Mouse (Mus musculus): ENCODE measurements around the gene Pak4. TPM values are rescaled to one million over a fixed set of nuclear protein-coding genes. Genes with fewer than 3 reads are reported as not detected.
"Not testable (repeated sequence)": the region's sequence is repeated elsewhere in the genome, so short reads cannot be mapped to it uniquely, and the experiment has no call there.

Pak4 gene
- polyA plus RNA-seq, 1 experiment from 2014 or later = 16.0 TPM

DNA sequence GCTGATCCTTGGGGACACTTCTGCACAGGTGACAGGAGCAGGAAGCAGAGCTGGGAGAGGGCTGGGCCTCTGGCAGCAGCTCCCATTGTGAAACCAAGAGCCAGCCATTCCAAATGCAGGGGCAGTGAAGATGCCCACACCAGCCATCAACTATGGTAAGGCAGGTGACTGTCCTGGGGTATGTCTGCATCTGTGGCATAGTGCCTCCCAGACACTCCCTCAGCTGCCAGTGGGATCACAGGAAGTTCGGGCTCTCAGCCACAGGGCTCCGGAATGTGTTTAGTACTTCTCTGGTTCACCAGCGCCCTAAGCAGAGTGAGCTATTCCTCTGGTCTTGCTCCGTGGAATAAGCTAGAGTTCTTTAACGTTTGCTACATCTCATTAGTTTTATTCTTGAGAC, 40.9 kb downstream of the Pak4 start:
- H3K4me2 ChIP-seq = no peak overlapping the region
- H3K27ac ChIP-seq (replicated peaks) = no peak overlapping the region
- 73% methylated on average over 5 of the region's 5 CpGs for WGBS
- peaks cover 17% of the 10 kb centered on the region for H3K36me3 ChIP-seq
- no peak overlapping the region for H3K4me3 ChIP-seq (replicated peaks)
- H3K4me1 ChIP-seq = 0 out of 2 replicates have a peak, but pooled peaks cover 3% of the 10 kb centered on the region
- no peak overlapping the region for H3K9ac ChIP-seq (replicated peaks)
- H3K9me3 ChIP-seq (replicated peaks) = no peaks in the 10 kb centered on the region
- no peaks in the 10 kb centered on the region for H3K27me3 ChIP-seq (replicated peaks)
- ATAC-seq (ENCODE audit: low FRiP score) = no peak

GRCm38 (mm10) chr7:28555939-28556535, 41.9 kb downstream of the Pak4 start:
- H3K9ac ChIP-seq (replicated peaks) = no peak overlapping the region
- no peaks in the 10 kb centered on the region for H3K9me3 ChIP-seq (replicated peaks)
- H3K36me3 ChIP-seq = peaks cover 15% of the 10 kb centered on the region
- H3K4me3 ChIP-seq (replicated peaks) = no peak overlapping the region
- WGBS = 24% methylated on average over 5 of the region's 5 CpGs
- no peak for ATAC-seq (ENCODE audit: low FRiP score)
- no peak overlapping the region for H3K4me2 ChIP-seq
- no peaks in the 10 kb centered on the region for H3K27me3 ChIP-seq (replicated peaks)
- no peak overlapping the region for H3K27ac ChIP-seq (replicated peaks)
- 0 out of 2 replicates have a peak, but pooled peaks cover 3% of the 10 kb centered on the region for H3K4me1 ChIP-seq

DNA sequence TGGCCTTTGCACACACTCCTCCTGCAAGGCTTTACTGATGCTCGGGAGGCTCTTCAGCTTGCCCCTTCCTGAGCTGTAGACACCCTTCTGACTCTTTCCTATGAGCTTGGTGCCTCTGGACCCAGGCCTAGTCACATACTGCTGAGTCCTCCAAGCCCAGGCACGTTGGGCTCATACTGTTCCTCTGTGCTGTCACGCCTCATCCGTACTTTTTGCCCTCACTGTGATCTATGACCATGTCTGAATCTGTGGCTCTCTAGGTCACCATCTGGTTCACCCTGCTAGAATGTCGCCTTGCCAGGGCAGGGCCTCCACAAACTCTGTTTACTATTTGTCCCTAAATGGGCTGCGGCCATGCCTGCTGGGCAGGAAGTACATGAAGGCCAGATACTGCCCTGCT, 44.9 kb downstream of the Pak4 start:
- H3K27me3 ChIP-seq (replicated peaks) = peaks cover under 1% of the 10 kb centered on the region; the same call in 1 of the 2 replicates
- H3K9ac ChIP-seq (replicated peaks) = no peak overlapping the region
- no peak for ATAC-seq (ENCODE audit: low FRiP score)
- 89% methylated on average over 6 of the region's 6 CpGs for WGBS
- no peak overlapping the region for H3K4me2 ChIP-seq
- 0 out of 2 replicates have a peak, but pooled peaks cover 3% of the 10 kb centered on the region for H3K4me1 ChIP-seq
- H3K4me3 ChIP-seq (replicated peaks) = no peak overlapping the region
- no peaks in the 10 kb centered on the region for H3K9me3 ChIP-seq (replicated peaks)
- no peaks in the 10 kb centered on the region for H3K36me3 ChIP-seq
- H3K27ac ChIP-seq (replicated peaks) = no peak overlapping the region

GRCm38 (mm10) chr7:28547628-28548027, 50.4 kb downstream of the Pak4 start:
- H3K27me3 ChIP-seq (replicated peaks) = peaks cover 43% of the 10 kb centered on the region

GRCm38 (mm10) chr7:28547154-28547553, 50.8 kb downstream of the Pak4 start, which contains the start of gene Nccrp1:
Gene Nccrp1 (minus strand): TSS chr7:28547254.
- 8% methylated on average over 4 of the region's 5 CpGs for WGBS

More at GRCm38 (mm10) chr7:28547628-28548027, 50.4 kb downstream of the Pak4 start:
- Histone ChIP-seq H3K4me2 (no peak overlapping the region), H3K36me3 (no peaks in the 10 kb centered on the region), H3K4me1 (peaks cover 21% of the 10 kb centered on the region), H3K9ac (replicated peaks) (no peak overlapping the region), H3K9me3 (replicated peaks) (no peaks in the 10 kb centered on the region), H3K4me3 (replicated peaks) (no peak overlapping the region), H3K27ac (replicated peaks) (no peak overlapping the region)
- WGBS = 74% methylated on average over 7 of the region's 7 CpGs
- no peak for ATAC-seq (ENCODE audit: low FRiP score)

DNA sequence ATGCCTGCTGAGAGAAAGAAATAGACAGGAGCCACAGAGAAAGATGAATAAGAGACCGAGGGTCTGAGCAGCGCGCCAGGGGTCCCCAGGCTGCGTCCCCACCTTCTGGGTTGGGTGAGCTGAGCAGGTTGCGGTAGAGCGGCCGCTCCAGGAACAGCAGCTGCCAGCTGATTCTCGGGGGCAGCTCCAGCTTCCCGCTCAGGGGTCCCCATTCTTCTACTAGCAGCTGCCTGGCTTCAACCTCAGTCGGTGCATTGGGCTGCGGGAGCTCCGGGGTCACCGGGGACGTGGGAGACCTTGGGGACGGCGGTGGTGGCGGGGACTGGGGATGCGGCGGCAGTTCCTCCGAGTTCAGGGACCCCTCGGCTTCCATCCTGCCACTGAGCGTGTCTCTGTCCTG, 51.3 kb downstream of the Pak4 start:
- Histone ChIP-seq H3K27ac (replicated peaks) (no peak overlapping the region), H3K9me3 (replicated peaks) (no peaks in the 10 kb centered on the region), H3K36me3 (no peaks in the 10 kb centered on the region), H3K4me3 (replicated peaks) (peak overlapping the region; percentile 36), H3K9ac (replicated peaks) (peak overlapping the region; percentile 21), H3K27me3 (replicated peaks) (peaks cover 43% of the 10 kb centered on the region), H3K4me1 (peaks cover 21% of the 10 kb centered on the region), H3K4me2 (peak overlapping the region; percentile 65)
- 2% methylated on average over 22 of the region's 22 CpGs for WGBS
- no peak; the same call in 1 of the 2 replicates for ATAC-seq (ENCODE audit: low FRiP score)

More at GRCm38 (mm10) chr7:28547154-28547553, 50.8 kb downstream of the Pak4 start, which contains the start of gene Nccrp1:
- Histone ChIP-seq H3K4me2 (peak within 1 kb of the TSS; percentile 65), H3K4me3 (replicated peaks) (peak within 1 kb of the TSS; percentile 36), H3K9me3 (replicated peaks) (no peaks in the 10 kb centered on the region), H3K27ac (replicated peaks) (no peak within 1 kb of the TSS), H3K9ac (replicated peaks) (peak within 1 kb of the TSS; percentile 21), H3K36me3 (no peaks in the 10 kb centered on the region), H3K27me3 (replicated peaks) (peaks cover 43% of the 10 kb centered on the region), H3K4me1 (peaks cover 21% of the 10 kb centered on the region)
- ATAC-seq (ENCODE audit: low FRiP score) = no peak

DNA sequence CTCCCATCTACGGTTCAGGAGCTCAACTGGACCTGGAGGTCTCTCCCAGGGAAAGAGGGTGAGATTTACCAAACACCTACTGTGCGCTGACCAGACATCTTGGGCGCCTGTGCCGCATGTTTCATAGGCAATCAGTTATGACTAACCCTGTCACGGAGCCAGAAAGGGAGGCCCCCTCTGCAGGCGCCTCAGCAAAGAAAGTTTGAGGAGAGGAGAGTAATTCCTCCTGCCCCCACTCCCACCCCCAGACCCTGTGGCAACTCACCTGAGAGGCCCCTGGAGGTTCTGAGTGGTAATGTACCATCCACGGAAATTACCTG, 52.1 kb downstream of the Pak4 start:
- Histone ChIP-seq H3K4me1 (peaks cover 21% of the 10 kb centered on the region), H3K4me3 (replicated peaks) (no peak overlapping the region), H3K4me2 (no peak overlapping the region), H3K9me3 (replicated peaks) (no peaks in the 10 kb centered on the region), H3K9ac (replicated peaks) (no peak overlapping the region), H3K27me3 (replicated peaks) (peaks cover 43% of the 10 kb centered on the region), H3K27ac (replicated peaks) (no peak overlapping the region), H3K36me3 (no peaks in the 10 kb centered on the region)
- ATAC-seq (ENCODE audit: low FRiP score) = no peak
- 55% methylated on average over 7 of the region's 7 CpGs for WGBS

GRCm38 (mm10) chr7:28545048-28545890, 52.7 kb downstream of the Pak4 start:
- ATAC-seq (ENCODE audit: low FRiP score) = peak; percentile 39
- no peak overlapping the region; the same call in 1 of the 2 replicates for H3K4me2 ChIP-seq
- H3K36me3 ChIP-seq = no peaks in the 10 kb centered on the region
- WGBS = 28% methylated on average over 14 of the region's 14 CpGs
- no peak overlapping the region for H3K27ac ChIP-seq (replicated peaks)
- no peak overlapping the region for H3K4me3 ChIP-seq (replicated peaks)
- H3K27me3 ChIP-seq (replicated peaks) = peaks cover 43% of the 10 kb centered on the region
- no peaks in the 10 kb centered on the region for H3K9me3 ChIP-seq (replicated peaks)
- peaks cover 21% of the 10 kb centered on the region for H3K4me1 ChIP-seq
- H3K9ac ChIP-seq (replicated peaks) = no peak overlapping the region

DNA sequence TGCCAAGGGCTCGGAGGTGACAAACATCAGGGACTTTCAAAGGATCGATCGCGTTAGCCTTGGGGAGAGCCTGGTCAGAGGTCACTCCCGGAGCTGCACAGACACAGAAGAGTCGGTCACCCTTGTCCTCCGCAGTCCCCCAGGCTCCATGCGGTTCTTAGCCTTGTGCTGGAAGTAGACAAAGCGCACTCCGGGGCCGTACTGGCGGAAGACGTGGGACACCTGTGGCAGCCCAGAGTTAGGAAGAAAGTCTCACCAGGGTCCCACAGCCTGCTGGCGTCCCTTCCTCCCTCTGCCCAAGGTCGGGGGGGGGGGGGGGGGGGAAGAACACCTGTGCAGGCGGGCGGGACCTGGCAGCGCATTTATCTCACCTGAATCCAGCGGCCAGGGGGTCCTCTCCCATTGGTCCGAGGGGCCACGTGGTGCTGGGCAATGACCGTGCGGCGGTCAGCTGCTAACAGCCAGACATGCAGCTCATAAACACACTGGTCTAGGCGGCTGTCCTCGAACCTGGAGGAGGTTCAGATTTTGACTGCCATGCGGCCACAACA, 53.9 kb downstream of the Pak4 start:
- no peaks in the 10 kb centered on the region for H3K36me3 ChIP-seq
- H3K27ac ChIP-seq (replicated peaks) = no peak overlapping the region
- no peak overlapping the region for H3K9ac ChIP-seq (replicated peaks)
- 5% methylated on average over 25 of the region's 27 CpGs for WGBS
- H3K9me3 ChIP-seq (replicated peaks) = no peaks in the 10 kb centered on the region
- peak overlapping the region; percentile 13; the same call in 1 of the 2 replicates for H3K4me3 ChIP-seq (replicated peaks)
- H3K4me2 ChIP-seq = peak overlapping the region; percentile 51
- H3K27me3 ChIP-seq (replicated peaks) = peaks cover 43% of the 10 kb centered on the region
- no peak for ATAC-seq (ENCODE audit: low FRiP score)
- peaks cover 21% of the 10 kb centered on the region for H3K4me1 ChIP-seq

GRCm38 (mm10) chr7:28540526-28540925, 57.5 kb downstream of the Pak4 start, which contains the start of gene Sycn:
Gene Sycn (plus strand): TSS chr7:28540885.
- ATAC-seq (ENCODE audit: low FRiP score) = no peak
- H3K9ac ChIP-seq (replicated peaks) = no peak within 1 kb of the TSS
- H3K9me3 ChIP-seq (replicated peaks) = no peaks in the 10 kb centered on the region
- H3K4me3 ChIP-seq (replicated peaks) = no peak within 1 kb of the TSS
- peaks cover 18% of the 10 kb centered on the region for H3K27me3 ChIP-seq (replicated peaks)
- no peak within 1 kb of the TSS for H3K4me2 ChIP-seq
- WGBS = 83% methylated on average over 4 of the region's 4 CpGs
- H3K36me3 ChIP-seq = no peaks in the 10 kb centered on the region
- no peak within 1 kb of the TSS for H3K27ac ChIP-seq (replicated peaks)
- H3K4me1 ChIP-seq = peaks cover 6% of the 10 kb centered on the region

DNA sequence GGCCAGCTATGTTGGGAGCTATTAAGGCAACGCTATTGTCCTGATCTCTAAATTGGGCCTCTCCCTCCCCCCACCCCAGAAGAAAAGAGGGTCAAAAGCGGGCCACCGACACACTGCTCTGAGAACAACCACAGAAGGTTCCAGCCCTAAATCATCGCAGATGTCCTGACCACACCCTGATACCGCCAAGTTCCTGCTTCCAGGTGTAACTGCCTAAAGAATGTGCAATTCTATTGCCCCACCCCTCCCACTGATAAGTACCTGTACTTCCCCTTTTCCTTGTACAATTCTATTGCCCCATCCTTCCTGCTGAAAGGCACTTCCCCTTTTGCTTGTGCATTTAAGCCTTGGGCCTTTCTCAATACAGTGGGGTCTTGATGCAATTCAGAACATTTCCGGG, 59.1 kb downstream of the Pak4 start:
- not testable (repeated sequence) for H3K9me3 ChIP-seq (replicated peaks); H3K4me3 ChIP-seq (replicated peaks); H3K4me2 ChIP-seq; H3K9ac ChIP-seq (replicated peaks); ATAC-seq (ENCODE audit: low FRiP score); H3K36me3 ChIP-seq; H3K27ac ChIP-seq (replicated peaks); H3K4me1 ChIP-seq; H3K27me3 ChIP-seq (replicated peaks)
- WGBS = 91% methylated on average over 6 of the region's 6 CpGs
